Mouse (Mus musculus): ENCODE results near the gene Hmgb1.
"Not testable (repeated sequence)": the region's sequence is repeated elsewhere in the genome, so short reads cannot be mapped to it uniquely, and the experiment has no call there.

Gene Hmgb1

GRCm38 (mm10) chr5:149147386-149148000 lies 36.8 kb downstream of the Hmgb1 start:
- DNase-seq (ENCODE audit: low read depth) = no peak

GRCm38 (mm10) chr5:149146691-149147090 lies 37.6 kb downstream of the Hmgb1 start:
- DNase-seq (ENCODE audit: low read depth) = no peak

GRCm38 (mm10) chr5:149143766-149144375 lies 40.4 kb downstream of the Hmgb1 start:
- peak; percentile 89 for DNase-seq (ENCODE audit: low read depth)

GRCm38 (mm10) chr5:149141155-149141554 lies 43.1 kb downstream of the Hmgb1 start:
- DNase-seq (ENCODE audit: low read depth) = not testable (repeated sequence)

- no peak for DNase-seq (ENCODE audit: low read depth)
Measured at GRCm38 (mm10) chr5:149140336-149140735, 44.0 kb downstream of the Hmgb1 start.

- not testable (repeated sequence) for DNase-seq (ENCODE audit: low read depth)
Measured at GRCm38 (mm10) chr5:149138087-149138486, 46.2 kb downstream of the Hmgb1 start.

- no peak for DNase-seq (ENCODE audit: low read depth)
Measured at GRCm38 (mm10) chr5:149137447-149137846, 46.8 kb downstream of the Hmgb1 start.

- DNase-seq (ENCODE audit: low read depth) = peak; percentile 16
Measured at GRCm38 (mm10) chr5:149136933-149137365, 47.3 kb downstream of the Hmgb1 start.

GRCm38 (mm10) chr5:149135455-149136354 lies 48.6 kb downstream of the Hmgb1 start:
- DNase-seq (ENCODE audit: low read depth) = no peak

- no peak for DNase-seq (ENCODE audit: low read depth)
Measured at GRCm38 (mm10) chr5:149134751-149135454, 49.4 kb downstream of the Hmgb1 start.

- DNase-seq (ENCODE audit: low read depth) = no peak
Measured at GRCm38 (mm10) chr5:149128473-149128872, 55.8 kb downstream of the Hmgb1 start.

- no peak for DNase-seq (ENCODE audit: low read depth)
Measured at GRCm38 (mm10) chr5:149123795-149124194, 60.5 kb downstream of the Hmgb1 start.

- no peak for DNase-seq (ENCODE audit: low read depth)
Measured at GRCm38 (mm10) chr5:149119341-149119881, 64.9 kb downstream of the Hmgb1 start.

GRCm38 (mm10) chr5:149117815-149118547 lies 66.3 kb downstream of the Hmgb1 start:
- no peak for DNase-seq (ENCODE audit: low read depth)

GRCm38 (mm10) chr5:149114587-149114986 lies 69.7 kb downstream of the Hmgb1 start:
- DNase-seq (ENCODE audit: low read depth) = peak; percentile 17

GRCm38 (mm10) chr5:149114034-149114433 lies 70.3 kb downstream of the Hmgb1 start:
- no peak for DNase-seq (ENCODE audit: low read depth)

- no peak for DNase-seq (ENCODE audit: low read depth)
Measured at GRCm38 (mm10) chr5:149113439-149113838, 70.8 kb downstream of the Hmgb1 start.

- no peak for DNase-seq (ENCODE audit: low read depth)
Measured at GRCm38 (mm10) chr5:149112559-149112958, 71.7 kb downstream of the Hmgb1 start.

GRCm38 (mm10) chr5:149109220-149109619 lies 75.1 kb downstream of the Hmgb1 start:
- DNase-seq (ENCODE audit: low read depth) = no peak

GRCm38 (mm10) chr5:149108178-149108577 lies 76.1 kb downstream of the Hmgb1 start:
- DNase-seq (ENCODE audit: low read depth) = no peak

- no peak for DNase-seq (ENCODE audit: low read depth)
Measured at GRCm38 (mm10) chr5:149107566-149107965, 76.7 kb downstream of the Hmgb1 start.
